Mouse (Mus musculus) fibroblast of lung, adult 2 months (primary cell): ENCODE data around the gene Zfp541.

Source experiments
- DNase-seq: peaks from one replicate; pipeline ENCODE4 v3.0.0-alpha.2; 2011; ENCODE audit warnings: low read depth

Gene Zfp541

DNA sequence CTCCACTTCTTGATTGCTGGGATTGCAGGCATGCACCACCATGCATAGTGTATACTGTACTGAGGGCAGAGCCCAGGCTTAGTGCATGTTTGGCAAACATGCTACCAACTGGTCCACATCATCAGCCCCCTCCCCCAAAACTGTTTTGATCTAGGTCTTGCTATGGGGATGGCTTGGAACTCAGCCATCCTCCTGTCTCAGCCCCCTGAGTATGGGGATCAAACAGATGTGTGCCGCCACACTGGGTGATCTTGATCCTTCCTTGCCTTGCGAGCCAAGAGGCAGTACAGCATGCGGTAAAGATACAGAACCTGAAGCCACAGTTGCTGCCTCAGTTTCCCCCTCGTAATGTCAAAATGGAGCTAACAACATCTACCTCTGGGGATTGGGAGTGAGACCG, 67.3 kb downstream of the Zfp541 start:
- no peak for DNase-seq

DNA sequence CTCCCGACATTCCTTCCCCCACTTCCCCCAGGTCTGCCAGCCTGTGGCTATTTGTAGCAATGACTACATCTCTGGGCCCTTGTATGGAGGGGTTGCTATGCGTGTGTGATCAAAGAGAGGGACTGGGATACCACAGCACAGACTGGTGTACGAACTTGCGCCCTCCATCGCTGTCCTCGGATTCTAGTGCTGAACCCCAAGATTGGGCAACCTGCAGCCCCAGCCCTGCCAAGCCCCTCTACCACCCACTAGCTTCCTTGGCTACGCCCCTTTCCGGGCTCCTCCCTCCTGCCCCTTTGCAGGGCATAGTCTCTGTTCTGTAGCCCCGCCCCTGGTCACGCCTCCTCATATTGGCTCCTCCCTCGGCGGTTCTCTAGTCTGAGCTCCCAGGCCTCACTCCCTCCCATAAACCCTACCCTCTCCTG, 67.8 kb downstream of the Zfp541 start, which contains the start of gene Slc8a2:
Gene Slc8a2, plus strand, starts transcription at position 406 of the 425 bp plus-strand sequence.
- DNase-seq, result no peak

DNA sequence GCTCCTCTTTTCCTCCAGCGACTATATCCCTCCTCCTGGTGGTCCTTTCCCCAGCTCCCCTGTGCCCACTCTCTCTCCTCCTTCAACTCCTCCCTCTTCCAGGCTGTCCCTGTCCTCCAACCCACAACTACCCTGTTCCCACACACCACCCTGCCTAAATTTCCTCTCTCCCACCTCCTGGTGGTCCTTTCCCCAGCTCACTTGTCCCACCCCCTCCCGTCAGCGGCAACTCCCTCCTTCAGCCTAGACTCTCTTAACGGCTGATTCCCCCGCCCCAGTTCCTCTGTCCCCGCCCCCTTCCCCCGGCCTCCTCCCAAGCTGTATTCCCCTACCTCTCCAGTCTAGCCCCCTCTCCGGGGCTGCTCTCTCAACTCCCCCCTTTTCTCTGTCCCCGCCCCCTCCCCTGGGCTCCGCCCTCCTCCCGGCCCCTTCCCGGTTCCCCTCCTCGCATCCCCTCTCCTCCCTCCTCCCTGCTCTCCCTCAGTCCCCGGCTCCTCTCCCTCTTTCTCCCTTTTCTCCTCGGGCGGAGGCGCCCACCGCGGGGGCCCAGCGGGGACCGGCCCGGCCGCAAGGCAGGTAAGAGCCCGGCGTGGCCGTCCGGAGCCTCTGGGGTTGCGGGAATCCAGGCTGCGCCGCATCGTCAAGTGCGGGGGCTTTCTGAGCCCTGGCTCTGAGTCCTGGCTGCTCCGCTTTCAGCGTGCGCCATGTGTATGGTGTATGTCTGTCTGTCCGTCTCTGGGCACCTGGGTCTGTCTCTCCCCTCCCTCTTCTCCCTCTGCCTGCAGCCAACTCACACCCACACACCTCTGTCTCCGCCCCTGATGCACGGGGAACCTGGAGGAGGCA, 68.5 kb downstream of the Zfp541 start:
- DNase-seq, result no peak

DNA sequence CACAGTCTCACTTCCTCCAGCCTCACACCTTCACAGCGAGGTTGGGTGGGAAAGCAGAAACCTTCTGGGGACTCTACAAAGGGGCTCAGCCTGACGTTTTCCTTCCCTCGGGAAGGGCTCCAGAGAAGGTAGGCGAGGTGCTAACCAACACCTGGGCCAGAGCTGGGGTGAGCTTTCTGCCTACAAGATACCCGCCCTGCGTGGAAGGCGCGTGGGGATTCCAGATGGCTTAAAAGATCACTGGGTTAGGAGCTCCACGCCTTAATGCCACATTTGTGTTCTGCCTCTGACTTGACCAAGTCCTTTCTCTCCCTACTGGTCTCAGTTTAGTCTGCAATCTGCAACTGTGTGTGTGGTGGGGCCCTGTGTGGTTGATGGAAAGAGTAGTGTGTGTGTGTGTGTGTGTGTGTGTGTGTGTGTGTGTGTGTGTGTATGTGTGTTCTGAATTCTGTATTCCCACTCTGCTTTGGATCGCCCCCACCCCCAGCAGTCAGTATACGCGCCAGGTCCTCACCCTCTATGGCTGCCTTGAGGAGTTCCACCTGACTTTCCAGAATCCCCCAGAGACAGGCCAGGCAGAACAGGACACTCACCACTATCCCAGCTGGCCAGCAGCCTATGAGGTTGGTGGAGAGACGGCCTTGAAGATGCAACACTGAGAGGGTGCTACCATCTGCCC, 69.5 kb downstream of the Zfp541 start:
- DNase-seq, result no peak

DNA sequence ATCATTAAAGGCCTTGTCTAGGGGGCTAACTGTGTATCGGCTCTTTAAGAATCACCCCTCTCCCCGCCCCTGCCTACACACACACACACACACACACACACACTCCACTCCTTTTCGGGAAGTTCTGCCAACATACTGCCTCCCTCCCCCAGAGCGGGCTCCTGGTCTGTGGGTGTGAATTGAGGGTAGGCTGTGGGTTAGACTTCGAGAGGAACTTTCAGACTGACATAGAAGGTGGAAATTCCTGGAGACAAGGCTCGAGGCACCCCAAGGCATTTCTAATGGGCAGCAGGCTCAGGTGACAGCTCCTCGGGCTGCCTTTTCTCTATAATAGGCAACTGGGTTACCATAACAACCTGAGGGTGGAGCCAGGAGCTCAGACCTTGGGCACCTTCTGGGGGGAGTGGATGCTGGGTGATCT, 70.6 kb downstream of the Zfp541 start:
- no peak for DNase-seq

DNA sequence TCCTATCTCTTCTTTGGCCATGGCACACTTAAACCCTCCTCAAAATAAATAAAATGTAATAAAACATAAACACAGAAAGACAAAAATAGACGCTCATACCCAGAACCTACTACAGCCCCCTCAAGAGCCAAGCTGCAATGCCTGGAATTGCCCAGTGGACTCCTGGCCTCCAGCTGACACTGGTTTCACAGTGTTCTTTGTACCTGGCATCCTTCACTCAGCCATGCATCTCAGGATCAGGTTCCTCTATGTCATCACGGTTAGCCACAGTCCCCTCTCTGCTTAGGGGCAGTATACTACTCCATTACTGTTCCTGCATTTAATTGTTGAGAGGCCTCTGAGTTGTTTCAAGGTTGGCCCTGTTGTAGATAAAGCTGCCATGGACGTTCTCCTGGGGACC, 71.3 kb downstream of the Zfp541 start:
- no peak for DNase-seq

DNA sequence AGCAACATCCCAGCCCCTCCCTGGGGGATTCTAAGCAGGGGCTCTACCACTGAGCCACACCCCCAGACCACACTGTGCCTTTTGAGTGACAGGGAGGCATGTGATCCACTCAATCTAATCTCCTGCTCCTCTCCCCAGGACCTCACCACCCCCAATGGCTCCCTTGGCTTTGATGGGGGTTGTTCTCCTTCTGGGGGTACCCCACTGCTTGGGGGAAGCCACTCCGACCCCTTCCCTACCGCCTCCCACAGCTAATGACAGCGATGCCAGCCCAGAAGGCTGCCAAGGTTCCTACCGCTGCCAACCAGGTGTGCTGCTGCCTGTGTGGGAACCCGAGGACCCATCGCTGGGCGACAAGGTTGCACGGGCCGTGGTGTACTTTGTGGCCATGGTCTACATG, 72.1 kb downstream of the Zfp541 start:
- no peak for DNase-seq

DNA sequence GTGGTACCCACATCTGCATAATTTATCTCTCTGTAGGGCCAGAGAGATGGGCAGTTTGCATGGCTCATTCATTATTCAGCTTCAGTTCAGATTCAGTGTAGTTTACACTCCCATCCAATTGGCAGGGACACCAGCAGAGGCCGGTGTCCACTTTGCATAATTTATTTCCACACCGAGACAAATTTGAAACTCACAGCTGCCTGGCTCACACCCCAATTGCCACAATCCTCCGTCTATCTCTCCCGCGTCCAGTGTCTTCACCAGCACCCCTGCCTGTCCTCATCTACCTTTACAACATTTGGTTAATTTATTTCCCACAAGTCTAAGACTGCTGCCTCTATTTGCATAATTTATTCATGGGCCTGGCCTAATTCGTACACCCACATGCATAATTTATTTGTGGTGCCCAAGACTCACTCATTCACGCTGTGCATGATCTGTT, 73.4 kb downstream of the Zfp541 start:
- DNase-seq, result no peak
